Mouse (Mus musculus): ENCODE results near the gene Sh3gl1. TPM values are rescaled to one million over a fixed set of nuclear protein-coding genes. Genes with fewer than 3 reads are reported as not detected.
"Not testable (repeated sequence)": the region's sequence is repeated elsewhere in the genome, so short reads cannot be mapped to it uniquely, and the experiment has no call there.

Sh3gl1 gene
- polyA plus RNA-seq, 1 experiment from 2014 or later = 127 TPM

- Histone ChIP-seq H3K27me3 (ENCODE audit: control insufficient read depth, insufficient read depth, low read length) (no peaks in the 10 kb centered on the region), H3K4me2 (replicated peaks; ENCODE audit: low read depth, low read length) (peak overlapping the region; percentile 62), H3K4me3 (ENCODE audit: low read depth, low read length) (peak overlapping the region; percentile 76), H3K4me1 (ENCODE audit: control insufficient read depth, insufficient read depth, low read length) (peaks cover 9% of the 10 kb centered on the region), H3K9ac (replicated peaks; ENCODE audit: low read depth, low read length) (peak overlapping the region; percentile 57; the same call in 1 of the 2 replicates), H3K36me3 (ENCODE audit: control insufficient read depth, insufficient read depth, low read length) (peaks cover 29% of the 10 kb centered on the region), H3K9me3 (ENCODE audit: control insufficient read depth, low read depth, low read length) (no peaks in the 10 kb centered on the region), H3K27ac (ENCODE audit: low read length) (peak overlapping the region; percentile 98)
- 7% methylated on average over 22 of the region's 22 CpGs for WGBS
- peak; percentile 15; the same call in 1 of the 2 replicates for ATAC-seq (ENCODE audit: insufficient number of reproducible peaks, insufficient read depth, low FRiP score, low read depth)
These were observed 37.8 kb upstream of the Sh3gl1 start for GRCm38 (mm10) chr17:56074097-56074826.

- no peak overlapping the region for H3K4me3 ChIP-seq (ENCODE audit: low read depth, low read length)
- ATAC-seq (ENCODE audit: insufficient number of reproducible peaks, insufficient read depth, low FRiP score, low read depth) = no peak
- no peak overlapping the region for H3K4me2 ChIP-seq (replicated peaks; ENCODE audit: low read depth, low read length)
- H3K27me3 ChIP-seq (ENCODE audit: control insufficient read depth, insufficient read depth, low read length) = no peaks in the 10 kb centered on the region
- H3K36me3 ChIP-seq (ENCODE audit: control insufficient read depth, insufficient read depth, low read length) = peaks cover 49% of the 10 kb centered on the region
- H3K27ac ChIP-seq (ENCODE audit: low read length) = no peak overlapping the region
- 90% methylated on average over 5 of the region's 5 CpGs for WGBS
- H3K9ac ChIP-seq (replicated peaks; ENCODE audit: low read depth, low read length) = no peak overlapping the region
- H3K9me3 ChIP-seq (ENCODE audit: control insufficient read depth, low read depth, low read length) = no peaks in the 10 kb centered on the region
- peaks cover 9% of the 10 kb centered on the region for H3K4me1 ChIP-seq (ENCODE audit: control insufficient read depth, insufficient read depth, low read length)
These were observed 35.8 kb upstream of the Sh3gl1 start for GRCm38 (mm10) chr17:56072243-56072642.

- ATAC-seq (ENCODE audit: insufficient number of reproducible peaks, insufficient read depth, low FRiP score, low read depth) = no peak
- H3K27me3 ChIP-seq (ENCODE audit: control insufficient read depth, insufficient read depth, low read length) = no peaks in the 10 kb centered on the region
- no peak overlapping the region for H3K27ac ChIP-seq (ENCODE audit: low read length)
- peaks cover 59% of the 10 kb centered on the region for H3K36me3 ChIP-seq (ENCODE audit: control insufficient read depth, insufficient read depth, low read length)
- H3K9ac ChIP-seq (replicated peaks; ENCODE audit: low read depth, low read length) = no peak overlapping the region
- H3K4me3 ChIP-seq (ENCODE audit: low read depth, low read length) = no peak overlapping the region
- peaks cover 9% of the 10 kb centered on the region for H3K4me1 ChIP-seq (ENCODE audit: control insufficient read depth, insufficient read depth, low read length)
- H3K9me3 ChIP-seq (ENCODE audit: control insufficient read depth, low read depth, low read length) = no peaks in the 10 kb centered on the region
- H3K4me2 ChIP-seq (replicated peaks; ENCODE audit: low read depth, low read length) = no peak overlapping the region
These were observed 34.7 kb upstream of the Sh3gl1 start for GRCm38 (mm10) chr17:56071126-56071525.

GRCm38 (mm10) chr17:56069066-56069465 lies 32.6 kb upstream of the Sh3gl1 start:
- Histone ChIP-seq H3K36me3 (ENCODE audit: control insufficient read depth, insufficient read depth, low read length) (peaks cover 79% of the 10 kb centered on the region), H3K4me1 (ENCODE audit: control insufficient read depth, insufficient read depth, low read length) (peaks cover 4% of the 10 kb centered on the region; the same call in 1 of the 2 replicates), H3K4me2 (replicated peaks; ENCODE audit: low read depth, low read length) (no peak overlapping the region), H3K4me3 (ENCODE audit: low read depth, low read length) (no peak overlapping the region), H3K9ac (replicated peaks; ENCODE audit: low read depth, low read length) (no peak overlapping the region), H3K27ac (ENCODE audit: low read length) (no peak overlapping the region), H3K9me3 (ENCODE audit: control insufficient read depth, low read depth, low read length) (no peaks in the 10 kb centered on the region), H3K27me3 (ENCODE audit: control insufficient read depth, insufficient read depth, low read length) (no peaks in the 10 kb centered on the region)
- WGBS = 96% methylated on average over 14 of the region's 14 CpGs
- no peak for ATAC-seq (ENCODE audit: insufficient number of reproducible peaks, insufficient read depth, low FRiP score, low read depth)

- H3K4me1 ChIP-seq (ENCODE audit: control insufficient read depth, insufficient read depth, low read length) = no peaks in the 10 kb centered on the region
- no peak overlapping the region for H3K4me3 ChIP-seq (ENCODE audit: low read depth, low read length)
- no peaks in the 10 kb centered on the region for H3K9me3 ChIP-seq (ENCODE audit: control insufficient read depth, low read depth, low read length)
- H3K4me2 ChIP-seq (replicated peaks; ENCODE audit: low read depth, low read length) = no peak overlapping the region
- no peaks in the 10 kb centered on the region for H3K27me3 ChIP-seq (ENCODE audit: control insufficient read depth, insufficient read depth, low read length)
- no peak for ATAC-seq (ENCODE audit: insufficient number of reproducible peaks, insufficient read depth, low FRiP score, low read depth)
- H3K36me3 ChIP-seq (ENCODE audit: control insufficient read depth, insufficient read depth, low read length) = peaks cover 93% of the 10 kb centered on the region
- H3K9ac ChIP-seq (replicated peaks; ENCODE audit: low read depth, low read length) = no peak overlapping the region
- no peak overlapping the region for H3K27ac ChIP-seq (ENCODE audit: low read length)
These were observed 30.0 kb upstream of the Sh3gl1 start for GRCm38 (mm10) chr17:56066451-56066850.

- H3K9ac ChIP-seq (replicated peaks; ENCODE audit: low read depth, low read length); H3K9me3 ChIP-seq (ENCODE audit: control insufficient read depth, low read depth, low read length); H3K4me1 ChIP-seq (ENCODE audit: control insufficient read depth, insufficient read depth, low read length); H3K4me3 ChIP-seq (ENCODE audit: low read depth, low read length); H3K27ac ChIP-seq (ENCODE audit: low read length); ATAC-seq (ENCODE audit: insufficient number of reproducible peaks, insufficient read depth, low FRiP score, low read depth); H3K27me3 ChIP-seq (ENCODE audit: control insufficient read depth, insufficient read depth, low read length); H3K4me2 ChIP-seq (replicated peaks; ENCODE audit: low read depth, low read length): not testable (repeated sequence)
- 77% methylated on average over 6 of the region's 6 CpGs for WGBS
- peaks cover 94% of the 10 kb centered on the region for H3K36me3 ChIP-seq (ENCODE audit: control insufficient read depth, insufficient read depth, low read length)
These were observed 29.3 kb upstream of the Sh3gl1 start for GRCm38 (mm10) chr17:56065715-56066114.

- H3K4me2 ChIP-seq (replicated peaks; ENCODE audit: low read depth, low read length) = no peak overlapping the region
- no peak for ATAC-seq (ENCODE audit: insufficient number of reproducible peaks, insufficient read depth, low FRiP score, low read depth)
- H3K9ac ChIP-seq (replicated peaks; ENCODE audit: low read depth, low read length) = no peak overlapping the region
- peaks cover 89% of the 10 kb centered on the region for H3K36me3 ChIP-seq (ENCODE audit: control insufficient read depth, insufficient read depth, low read length)
- no peaks in the 10 kb centered on the region for H3K9me3 ChIP-seq (ENCODE audit: control insufficient read depth, low read depth, low read length)
- no peak overlapping the region for H3K4me3 ChIP-seq (ENCODE audit: low read depth, low read length)
- H3K27me3 ChIP-seq (ENCODE audit: control insufficient read depth, insufficient read depth, low read length) = no peaks in the 10 kb centered on the region
- 91% methylated on average over 7 of the region's 7 CpGs for WGBS
- no peak overlapping the region for H3K27ac ChIP-seq (ENCODE audit: low read length)
- H3K4me1 ChIP-seq (ENCODE audit: control insufficient read depth, insufficient read depth, low read length) = no peaks in the 10 kb centered on the region
These were observed 25.6 kb upstream of the Sh3gl1 start for GRCm38 (mm10) chr17:56062081-56062480.

- Histone ChIP-seq H3K27me3 (ENCODE audit: control insufficient read depth, insufficient read depth, low read length) (no peaks in the 10 kb centered on the region), H3K4me2 (replicated peaks; ENCODE audit: low read depth, low read length) (no peak overlapping the region), H3K36me3 (ENCODE audit: control insufficient read depth, insufficient read depth, low read length) (peaks cover 59% of the 10 kb centered on the region), H3K9me3 (ENCODE audit: control insufficient read depth, low read depth, low read length) (no peaks in the 10 kb centered on the region), H3K4me1 (ENCODE audit: control insufficient read depth, insufficient read depth, low read length) (no peaks in the 10 kb centered on the region), H3K27ac (ENCODE audit: low read length) (no peak overlapping the region), H3K4me3 (ENCODE audit: low read depth, low read length) (no peak overlapping the region), H3K9ac (replicated peaks; ENCODE audit: low read depth, low read length) (no peak overlapping the region)
- WGBS = 85% methylated on average over 11 of the region's 11 CpGs
- ATAC-seq (ENCODE audit: insufficient number of reproducible peaks, insufficient read depth, low FRiP score, low read depth) = no peak
These were observed 21.1 kb upstream of the Sh3gl1 start for GRCm38 (mm10) chr17:56057381-56058120.
